Mouse (Mus musculus) small intestine, adult 2 months (tissue): ENCODE results near the gene Tulp4. TPM values are rescaled to one million over a fixed set of nuclear protein-coding genes. Genes with fewer than 3 reads are reported as not detected.

Experiments used
- H3K27ac ChIP-seq: fragments of 200-500 bp; 2 replicates; pipeline ENCODE4 v1.5.1; 2012; ENCODE audit warnings: low read depth, low read length, control low read depth, inconsistent platforms; ENCODE audit not compliant: insufficient read depth
- H3K27me3 ChIP-seq: fragments of 200-500 bp; 2 replicates; pipeline ENCODE4 v1.6.1; 2012; ENCODE audit warnings: mild to moderate bottlenecking, moderate library complexity, low read length, inconsistent platforms; ENCODE audit not compliant: control insufficient read depth, insufficient read depth
- H3K36me3 ChIP-seq: fragments of 200-500 bp; 2 replicates; pipeline ENCODE4 v1.6.1; 2012; ENCODE audit warnings: mild to moderate bottlenecking, low read length, control low read depth, inconsistent platforms; ENCODE audit not compliant: control insufficient read depth, insufficient read depth
- H3K4me1 ChIP-seq: fragments of 200-500 bp; 2 replicates; pipeline ENCODE4 v1.6.1; 2012; ENCODE audit warnings: low read length, inconsistent platforms, mixed read lengths; ENCODE audit not compliant: control insufficient read depth, insufficient read depth, insufficient read length
- H3K4me3 ChIP-seq: fragments of 200-500 bp; 2 replicates; pipeline ENCODE4 v1.5.1; 2012; ENCODE audit warnings: low read depth, mild to moderate bottlenecking, control low read depth, inconsistent platforms, low read length, moderate library complexity
- CTCF ChIP-seq: fragments of 200-500 bp; IDR thresholded peaks from 2 replicates; pipeline ENCODE4 v1.5.1; 2012; ENCODE audit warnings: low read depth, mild to moderate bottlenecking, control low read depth, inconsistent platforms, low read length, moderate library complexity, mixed read lengths; ENCODE audit not compliant: insufficient replicate concordance, insufficient read length; ENCODE audit errors: extremely low read depth
- POLR2A ChIP-seq: fragments of 200-500 bp; IDR thresholded peaks from 2 replicates; pipeline ENCODE4 v1.6.1; 2012; ENCODE audit warnings: low read depth, mild to moderate bottlenecking, control low read depth, inconsistent platforms, low read length, moderate library complexity
- WGBS: fragments of 180-500 bp; shearing (Covaris S2); methylation state at CpG from one replicate; pipeline ENCODE4 v1.1.7; 2018; 5-methylcytosine and 5-hydroxymethylcytosine counted together
- polyA plus RNA-seq: library from polyadenylated mRNA; depleted of rRNA; stranded (reverse); fragments of >200 nt; gene quantifications from 2 replicates; pipeline ENCODE4 v1.2.3, GENCODE M21; 2012

The Tulp4 gene
- polyA plus RNA-seq, 1 experiment, result 45.3 TPM

DNA sequence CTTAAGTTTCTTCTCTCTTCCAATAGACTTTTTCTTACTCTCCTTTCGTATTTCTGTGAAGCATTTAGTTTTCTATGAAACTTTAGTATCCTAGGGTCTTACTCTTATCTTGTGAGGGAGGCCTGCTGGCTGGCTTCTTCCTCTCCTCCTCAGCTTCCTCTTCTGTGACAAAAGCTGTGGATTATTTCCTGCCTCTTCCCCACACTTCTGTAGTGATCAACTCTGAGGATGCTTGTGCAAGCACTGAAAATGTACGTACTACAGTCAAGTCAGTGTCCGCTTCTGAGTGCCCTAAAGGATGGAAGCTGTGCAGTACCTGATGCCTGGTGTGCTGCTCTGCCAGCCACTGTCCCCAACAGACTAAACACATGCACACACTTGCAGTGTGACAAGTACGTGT, 80.4 kb downstream of the Tulp4 start:
- H3K27ac ChIP-seq, result no peak overlapping the region
- H3K27me3 ChIP-seq, result no peaks in the 10 kb centered on the region
- no peak overlapping the region for H3K4me3 ChIP-seq
- H3K36me3 ChIP-seq, result peaks cover 14% of the 10 kb centered on the region
- TF ChIP-seq POLR2A, result no peak
- no peak for TF ChIP-seq CTCF
- no peaks in the 10 kb centered on the region for H3K4me1 ChIP-seq
- 87% methylated on average over 4 of the region's 4 CpGs for WGBS

DNA sequence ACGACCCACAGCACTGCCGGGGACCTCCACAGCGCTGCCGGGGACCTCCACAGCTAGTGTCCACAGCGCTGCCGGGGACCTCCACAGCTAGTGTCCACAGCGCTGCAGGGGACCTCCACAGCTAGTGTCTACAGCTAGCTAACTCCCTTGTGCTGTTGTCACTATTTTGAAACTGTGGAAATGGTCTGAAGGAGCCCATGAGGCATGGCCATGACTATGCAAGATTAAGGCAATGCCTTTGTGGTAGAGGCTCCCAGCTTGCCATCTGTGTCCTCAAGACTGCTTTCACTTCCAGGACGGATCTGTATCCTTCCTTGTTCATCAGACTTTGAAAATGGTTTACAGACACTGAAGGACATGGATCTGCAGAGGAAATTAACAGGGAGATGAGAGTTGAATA, 80.9 kb downstream of the Tulp4 start:
- H3K4me1 ChIP-seq, result no peaks in the 10 kb centered on the region
- H3K27ac ChIP-seq, result no peak overlapping the region
- no peaks in the 10 kb centered on the region for H3K27me3 ChIP-seq
- H3K4me3 ChIP-seq, result no peak overlapping the region
- 91% methylated on average over 8 of the region's 8 CpGs for WGBS
- peaks cover 14% of the 10 kb centered on the region for H3K36me3 ChIP-seq
- TF ChIP-seq POLR2A (no peak), CTCF (no peak)

DNA sequence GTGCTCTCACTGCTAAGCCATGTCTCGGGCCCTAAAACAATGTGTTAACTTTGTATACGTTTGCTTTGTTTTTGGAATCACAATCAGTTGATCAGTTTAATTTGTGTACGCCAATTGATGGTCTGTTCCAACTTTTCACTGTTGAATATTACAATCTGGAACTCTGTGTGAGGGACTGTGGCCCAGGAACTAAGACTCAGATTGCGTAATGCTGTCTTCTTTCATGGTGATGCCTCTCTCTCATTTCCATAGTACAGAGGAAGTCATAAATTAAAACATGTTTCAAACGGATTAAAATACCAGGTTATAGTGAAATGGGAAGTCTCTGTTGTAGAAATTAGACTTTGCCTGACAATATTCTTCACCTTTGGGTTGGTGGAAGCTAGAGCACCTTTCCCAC, 83.0 kb downstream of the Tulp4 start:
- Histone ChIP-seq H3K27ac (no peak overlapping the region), H3K4me1 (no peaks in the 10 kb centered on the region), H3K4me3 (no peak overlapping the region), H3K36me3 (peaks cover 15% of the 10 kb centered on the region), H3K27me3 (no peaks in the 10 kb centered on the region)
- 79% methylated on average over 5 of the region's 5 CpGs for WGBS
- TF ChIP-seq CTCF (no peak), POLR2A (no peak)

DNA sequence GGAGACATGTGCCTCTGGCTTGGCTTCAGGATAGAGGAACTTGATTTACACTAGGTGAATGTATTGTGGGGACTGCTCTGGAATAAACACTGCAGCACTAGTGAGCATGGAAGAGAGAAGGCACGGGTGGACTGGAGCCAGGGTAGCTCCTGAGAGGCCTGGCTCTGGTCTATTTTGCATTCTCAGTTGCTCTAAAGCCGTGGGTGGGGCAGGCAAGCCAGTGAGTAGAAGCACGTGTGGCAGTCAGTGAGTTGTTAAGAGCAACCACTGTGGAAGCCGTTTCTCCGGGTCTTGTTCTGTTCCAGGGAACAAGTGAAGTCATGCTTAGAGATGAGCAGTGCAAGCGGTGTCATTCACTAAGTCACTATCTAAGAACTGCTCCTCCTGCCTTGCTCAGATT, 86.0 kb downstream of the Tulp4 start:
- no peak overlapping the region for H3K27ac ChIP-seq
- H3K4me1 ChIP-seq, result no peaks in the 10 kb centered on the region
- no peak for TF ChIP-seq POLR2A
- no peak for TF ChIP-seq CTCF
- H3K36me3 ChIP-seq, result peaks cover 6% of the 10 kb centered on the region
- no peaks in the 10 kb centered on the region for H3K27me3 ChIP-seq
- H3K4me3 ChIP-seq, result no peak overlapping the region
- 81% methylated on average over 6 of the region's 6 CpGs for whole genome bisulfite sequencing

DNA sequence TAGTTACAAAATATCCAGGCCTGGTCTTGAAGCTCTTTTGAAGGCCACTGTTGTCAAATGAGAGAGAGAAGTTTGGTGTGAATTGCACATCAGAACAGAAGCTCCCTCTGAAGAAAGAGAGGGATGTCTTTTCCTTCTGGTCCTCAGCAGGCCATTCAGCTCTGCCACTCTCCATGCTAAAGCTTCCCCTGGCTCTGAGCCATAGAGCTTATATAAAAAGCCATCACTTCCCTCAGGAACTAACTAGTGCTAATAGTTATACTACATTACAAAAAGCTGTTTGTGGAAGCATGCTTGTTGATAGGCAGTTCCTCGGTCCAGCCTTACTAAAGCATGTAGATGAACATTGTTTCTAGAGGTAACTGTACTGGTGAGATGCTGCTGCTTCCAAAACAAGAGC, 89.2 kb downstream of the Tulp4 start:
- no peaks in the 10 kb centered on the region for H3K4me1 ChIP-seq
- WGBS, result 84% methylated on average over 1 of the region's 1 CpGs
- H3K36me3 ChIP-seq, result peaks cover 7% of the 10 kb centered on the region; the same call in 1 of the 2 replicates
- no peaks in the 10 kb centered on the region for H3K27me3 ChIP-seq
- no peak overlapping the region for H3K4me3 ChIP-seq
- no peak overlapping the region for H3K27ac ChIP-seq
- TF ChIP-seq POLR2A (no peak), CTCF (no peak)

DNA sequence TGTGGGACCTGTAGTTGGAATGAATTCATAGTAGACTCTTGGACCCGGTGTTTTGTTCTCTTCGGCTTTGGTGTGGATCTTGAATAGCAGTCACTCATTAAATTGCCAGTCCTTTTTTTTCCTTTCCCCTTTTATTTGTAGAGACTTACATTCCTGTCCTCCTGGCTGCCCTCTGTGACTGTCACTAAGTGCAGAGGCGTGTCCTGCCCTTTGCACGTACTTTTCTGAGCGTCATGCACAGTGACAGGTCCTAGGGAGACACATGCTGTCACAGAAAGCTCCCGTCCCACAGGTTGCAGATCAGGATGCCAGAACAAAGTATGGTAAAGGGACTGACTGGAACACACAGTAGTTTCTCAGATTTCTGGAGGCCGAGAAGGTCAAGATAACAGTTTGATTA, 91.3 kb downstream of the Tulp4 start:
- TF ChIP-seq POLR2A (no peak), CTCF (no peak)
- Histone ChIP-seq H3K27me3 (no peaks in the 10 kb centered on the region), H3K4me3 (no peak overlapping the region), H3K36me3 (peaks cover 13% of the 10 kb centered on the region), H3K27ac (no peak overlapping the region), H3K4me1 (no peaks in the 10 kb centered on the region)
- 42% methylated on average over 7 of the region's 7 CpGs for WGBS

DNA sequence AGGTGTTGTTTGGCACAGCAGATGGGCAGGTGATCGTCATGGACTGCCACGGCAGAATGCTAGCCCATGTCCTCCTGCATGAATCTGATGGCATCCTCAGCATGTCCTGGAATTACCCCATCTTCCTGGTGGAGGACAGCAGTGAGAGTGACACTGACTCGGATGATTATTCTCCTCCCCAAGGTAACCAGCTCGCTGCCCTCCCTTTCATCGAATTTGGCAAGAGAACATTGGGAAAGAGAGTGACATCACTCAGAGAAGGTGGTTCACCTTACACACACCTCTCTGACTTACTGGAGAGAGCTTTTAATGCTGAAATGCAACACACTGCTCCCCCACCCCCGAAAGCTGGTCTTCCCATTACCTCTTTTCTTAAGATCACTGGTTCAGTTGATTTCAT, 92.4 kb downstream of the Tulp4 start:
- H3K27me3 ChIP-seq, result no peaks in the 10 kb centered on the region
- H3K4me3 ChIP-seq, result no peak overlapping the region
- no peaks in the 10 kb centered on the region for H3K4me1 ChIP-seq
- 90% methylated on average over 6 of the region's 6 CpGs for WGBS
- no peak for TF ChIP-seq CTCF
- no peak for TF ChIP-seq POLR2A
- H3K36me3 ChIP-seq, result peaks cover 17% of the 10 kb centered on the region
- no peak overlapping the region for H3K27ac ChIP-seq

DNA sequence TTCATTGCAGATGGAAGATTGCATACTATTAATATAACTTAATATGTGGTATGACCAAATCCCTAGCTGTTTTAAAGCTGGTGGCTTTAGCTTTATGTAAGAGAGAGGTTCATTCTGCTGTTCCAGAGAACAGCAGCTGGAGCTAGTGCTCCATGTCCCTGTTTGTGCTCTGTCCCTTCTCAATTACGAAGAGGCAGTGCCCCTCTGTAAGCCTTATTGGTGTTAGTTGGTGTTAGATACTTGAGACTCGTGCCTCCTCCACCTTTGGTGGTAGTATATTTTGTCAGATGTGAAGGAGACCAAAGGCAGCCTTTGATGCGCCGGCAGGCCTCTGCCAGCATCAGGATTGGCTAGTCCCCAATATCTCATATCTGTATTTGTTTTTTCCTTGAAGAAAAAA, 92.9 kb downstream of the Tulp4 start:
- Histone ChIP-seq H3K27ac (no peak overlapping the region), H3K36me3 (peaks cover 15% of the 10 kb centered on the region), H3K27me3 (no peaks in the 10 kb centered on the region), H3K4me3 (no peak overlapping the region), H3K4me1 (no peaks in the 10 kb centered on the region)
- 61% methylated on average over 4 of the region's 4 CpGs for WGBS
- no peak for TF ChIP-seq CTCF
- no peak for TF ChIP-seq POLR2A
